Mouse (Mus musculus): ENCODE results near the gene Etl4.

Etl4 gene

GRCm38 (mm10) chr2:20520099-20520475 lies 610.5 kb downstream of the Etl4 start:
- DNase-seq (ENCODE audit: low spot score in 2 of 2): no peak

- no peak for DNase-seq (ENCODE audit: low spot score in 2 of 2)
Observed at GRCm38 (mm10) chr2:20520636-20521595, 611.3 kb downstream of the Etl4 start.

GRCm38 (mm10) chr2:20521686-20522285 lies 612.2 kb downstream of the Etl4 start:
- DNase-seq (ENCODE audit: low spot score in 2 of 2): no peak

GRCm38 (mm10) chr2:20523636-20524035 lies 614.1 kb downstream of the Etl4 start:
- no peak for DNase-seq (ENCODE audit: low spot score in 2 of 2)

GRCm38 (mm10) chr2:20525879-20526593 lies 616.5 kb downstream of the Etl4 start:
- DNase-seq (ENCODE audit: low spot score in 2 of 2): no peak

GRCm38 (mm10) chr2:20526856-20527255 lies 617.3 kb downstream of the Etl4 start:
- no peak for DNase-seq (ENCODE audit: low spot score in 2 of 2)

GRCm38 (mm10) chr2:20532623-20533022 lies 623.0 kb downstream of the Etl4 start:
- no peak for DNase-seq (ENCODE audit: low spot score in 2 of 2)

GRCm38 (mm10) chr2:20537785-20538184 lies 628.2 kb downstream of the Etl4 start:
- no peak for DNase-seq (ENCODE audit: low spot score in 2 of 2)

- DNase-seq (ENCODE audit: low spot score in 2 of 2): no peak
Observed at GRCm38 (mm10) chr2:20538871-20539270, 629.3 kb downstream of the Etl4 start.

- DNase-seq (ENCODE audit: low spot score in 2 of 2): no peak
Observed at GRCm38 (mm10) chr2:20541261-20541660, 631.7 kb downstream of the Etl4 start.

GRCm38 (mm10) chr2:20542286-20542685 lies 632.7 kb downstream of the Etl4 start:
- no peak for DNase-seq (ENCODE audit: low spot score in 2 of 2)

GRCm38 (mm10) chr2:20545624-20546023 lies 636.0 kb downstream of the Etl4 start:
- DNase-seq (ENCODE audit: low spot score in 2 of 2): no peak

- DNase-seq (ENCODE audit: low spot score in 2 of 2): no peak
Observed at GRCm38 (mm10) chr2:20546496-20547348, 637.1 kb downstream of the Etl4 start.

- DNase-seq (ENCODE audit: low spot score in 2 of 2): no peak
Observed at GRCm38 (mm10) chr2:20547349-20547677, 637.7 kb downstream of the Etl4 start.

- no peak for DNase-seq (ENCODE audit: low spot score in 2 of 2)
Observed at GRCm38 (mm10) chr2:20547686-20548624, 638.4 kb downstream of the Etl4 start.

GRCm38 (mm10) chr2:20549065-20549464 lies 639.5 kb downstream of the Etl4 start:
- DNase-seq (ENCODE audit: low spot score in 2 of 2): no peak

GRCm38 (mm10) chr2:20549996-20550395 lies 640.4 kb downstream of the Etl4 start:
- no peak for DNase-seq (ENCODE audit: low spot score in 2 of 2)

- DNase-seq (ENCODE audit: low spot score in 2 of 2): no peak
Observed at GRCm38 (mm10) chr2:20555706-20556105, 646.1 kb downstream of the Etl4 start.

GRCm38 (mm10) chr2:20559083-20559482 lies 649.5 kb downstream of the Etl4 start:
- DNase-seq (ENCODE audit: low spot score in 2 of 2): no peak

GRCm38 (mm10) chr2:20559723-20560122 lies 650.1 kb downstream of the Etl4 start:
- no peak for DNase-seq (ENCODE audit: low spot score in 2 of 2)

Data from spleen, postnatal 10 days (tissue).